Mouse (Mus musculus) midbrain, embryonic 11.5 days (tissue): ENCODE data around the gene Frmpd2. TPM values are rescaled to one million over a fixed set of nuclear protein-coding genes. Genes with fewer than 3 reads are reported as not detected.

Experiments
- ATAC-seq: fragments of 200-750 bp; cut with Nextera tagmentation; 2 replicates; pipeline ENCODE4 v1.8.0; 2017; ENCODE audit warnings: moderate TSS enrichment, moderate library complexity; ENCODE audit not compliant: low FRiP score
- DNase-seq: peaks from one replicate; pipeline ENCODE4 v3.0.0; 2015; ENCODE audit warnings: low spot score; ENCODE audit errors: missing footprints
- H3K27ac ChIP-seq: fragments of 300-500 bp; sonication (generic); 2 replicates; pipeline ENCODE4 v1.5.1; 2014; ENCODE audit warnings: low read depth, low read length
- H3K27me3 ChIP-seq: fragments of 300-500 bp; sonication (generic); 2 replicates; pipeline ENCODE4 v1.6.1; 2014; ENCODE audit warnings: mild to moderate bottlenecking, low read length, moderate library complexity, mixed read lengths; ENCODE audit not compliant: control insufficient read depth, insufficient read depth
- H3K36me3 ChIP-seq: fragments of 300-500 bp; sonication (generic); 2 replicates; pipeline ENCODE4 v1.6.1; 2014; ENCODE audit warnings: mild to moderate bottlenecking, low read length, moderate library complexity, mixed read lengths; ENCODE audit not compliant: control insufficient read depth, insufficient read depth
- H3K4me1 ChIP-seq: fragments of 300-500 bp; sonication (generic); 2 replicates; pipeline ENCODE4 v1.6.1; 2014; ENCODE audit warnings: low read length; ENCODE audit not compliant: control insufficient read depth, insufficient read depth
- H3K4me2 ChIP-seq: fragments of 300-500 bp; sonication (generic); 2 replicates; pipeline ENCODE4 v1.6.1; 2014; ENCODE audit warnings: mild to moderate bottlenecking, moderate library complexity
- H3K4me3 ChIP-seq: fragments of 300-500 bp; sonication (generic); 2 replicates; pipeline ENCODE4 v1.5.1; 2014; ENCODE audit warnings: low read depth, low read length
- H3K9ac ChIP-seq: fragments of 300-500 bp; sonication (generic); 2 replicates; pipeline ENCODE4 v1.6.1; 2014; ENCODE audit warnings: low read length
- H3K9me3 ChIP-seq: fragments of 300-500 bp; sonication (generic); 2 replicates; pipeline ENCODE4 v1.6.1; 2016; ENCODE audit warnings: low read length; ENCODE audit not compliant: control insufficient read depth
- WGBS: fragments of 180-500 bp; shearing (Covaris S2); extraction: QIAGEN DNeasy Blood & Tissue Kit; methylation state at CpG from one replicate; pipeline ENCODE4 v1.1.7; 2014; 5-methylcytosine and 5-hydroxymethylcytosine counted together
- polyA plus RNA-seq: library from polyadenylated mRNA; unstranded; fragments of >200 nt; fragmentation: Nextera tagmentation; extraction: Ambion mirVana; gene quantifications from 2 replicates; pipeline ENCODE4 v1.2.1, GENCODE M21; 2014

The Frmpd2 gene
- polyA plus RNA-seq, 1 experiment from 2014 or later, result 0.07 TPM

GRCm38 (mm10) chr14:33497418-33497817, 25.9 kb downstream of the Frmpd2 start:
- ATAC-seq, result no peak
- H3K27ac ChIP-seq, result no peak overlapping the region

GRCm38 (mm10) chr14:33498849-33499248, 27.4 kb downstream of the Frmpd2 start:
- H3K4me2 ChIP-seq, result no peak overlapping the region
- H3K4me3 ChIP-seq, result no peak overlapping the region
- H3K9me3 ChIP-seq, result no peaks in the 10 kb centered on the region
- ATAC-seq, result no peak
- H3K36me3 ChIP-seq, result no peaks in the 10 kb centered on the region
- WGBS, result 72% methylated on average over 3 of the region's 3 CpGs
- H3K27ac ChIP-seq, result no peak overlapping the region
- H3K27me3 ChIP-seq, result no peaks in the 10 kb centered on the region
- H3K4me1 ChIP-seq, result no peaks in the 10 kb centered on the region
- no peak for DNase-seq
- no peak overlapping the region for H3K9ac ChIP-seq

More at GRCm38 (mm10) chr14:33497418-33497817, 25.9 kb downstream of the Frmpd2 start:
- Histone ChIP-seq H3K9me3 (no peaks in the 10 kb centered on the region), H3K9ac (no peak overlapping the region), H3K36me3 (no peaks in the 10 kb centered on the region), H3K27me3 (no peaks in the 10 kb centered on the region), H3K4me2 (no peak overlapping the region), H3K4me3 (no peak overlapping the region), H3K4me1 (no peaks in the 10 kb centered on the region)
- 86% methylated on average over 5 of the region's 5 CpGs for WGBS
- no peak for DNase-seq

- no peak for ATAC-seq
- H3K9me3 ChIP-seq, result no peaks in the 10 kb centered on the region
- DNase-seq, result no peak
- H3K4me2 ChIP-seq, result no peak overlapping the region
- H3K27me3 ChIP-seq, result no peaks in the 10 kb centered on the region
- 75% methylated on average over 10 of the region's 10 CpGs for WGBS
- no peak overlapping the region for H3K27ac ChIP-seq
- no peak overlapping the region for H3K4me3 ChIP-seq
- H3K9ac ChIP-seq, result no peak overlapping the region
- no peaks in the 10 kb centered on the region for H3K36me3 ChIP-seq
- no peaks in the 10 kb centered on the region for H3K4me1 ChIP-seq
Observed at GRCm38 (mm10) chr14:33500631-33501030, 29.1 kb downstream of the Frmpd2 start.

- H3K9me3 ChIP-seq, result no peaks in the 10 kb centered on the region
- WGBS, result 84% methylated on average over 9 of the region's 9 CpGs
- no peak overlapping the region for H3K4me3 ChIP-seq
- H3K4me1 ChIP-seq, result no peaks in the 10 kb centered on the region
- no peaks in the 10 kb centered on the region for H3K27me3 ChIP-seq
- H3K9ac ChIP-seq, result no peak overlapping the region
- H3K36me3 ChIP-seq, result no peaks in the 10 kb centered on the region
- ATAC-seq (no peak), DNase-seq (no peak)
- H3K27ac ChIP-seq, result no peak overlapping the region
- H3K4me2 ChIP-seq, result no peak overlapping the region
Observed at GRCm38 (mm10) chr14:33503311-33503710, 31.8 kb downstream of the Frmpd2 start.

- Histone ChIP-seq H3K27me3 (no peaks in the 10 kb centered on the region), H3K4me3 (no peak overlapping the region), H3K9ac (no peak overlapping the region), H3K9me3 (no peaks in the 10 kb centered on the region), H3K27ac (no peak overlapping the region), H3K4me1 (no peaks in the 10 kb centered on the region), H3K4me2 (no peak overlapping the region), H3K36me3 (no peaks in the 10 kb centered on the region)
- 75% methylated on average over 4 of the region's 4 CpGs for WGBS
- ATAC-seq (no peak), DNase-seq (no peak)
Observed at GRCm38 (mm10) chr14:33506696-33507095, 35.2 kb downstream of the Frmpd2 start.

- Histone ChIP-seq H3K4me1 (no peaks in the 10 kb centered on the region), H3K36me3 (no peaks in the 10 kb centered on the region), H3K9me3 (no peaks in the 10 kb centered on the region), H3K9ac (no peak overlapping the region), H3K4me3 (no peak overlapping the region), H3K4me2 (no peak overlapping the region), H3K27me3 (no peaks in the 10 kb centered on the region), H3K27ac (no peak overlapping the region)
- ATAC-seq, result no peak
- 94% methylated on average over 1 of the region's 1 CpGs for WGBS
- DNase-seq, result no peak
Observed at GRCm38 (mm10) chr14:33508660-33509059, 37.2 kb downstream of the Frmpd2 start.

- no peak for DNase-seq
- WGBS, result 71% methylated on average over 5 of the region's 5 CpGs
- Histone ChIP-seq H3K4me2 (no peak overlapping the region), H3K27ac (no peak overlapping the region), H3K27me3 (no peaks in the 10 kb centered on the region), H3K4me1 (no peaks in the 10 kb centered on the region), H3K9ac (no peak overlapping the region), H3K4me3 (no peak overlapping the region), H3K36me3 (no peaks in the 10 kb centered on the region), H3K9me3 (no peaks in the 10 kb centered on the region)
- no peak for ATAC-seq
Observed at GRCm38 (mm10) chr14:33513877-33514276, 42.4 kb downstream of the Frmpd2 start.

GRCm38 (mm10) chr14:33514756-33515285, 43.3 kb downstream of the Frmpd2 start:
- ATAC-seq (no peak), DNase-seq (no peak)
- H3K9ac ChIP-seq, result no peak overlapping the region
- 81% methylated on average over 6 of the region's 6 CpGs for WGBS
- H3K27ac ChIP-seq, result no peak overlapping the region
- H3K9me3 ChIP-seq, result no peaks in the 10 kb centered on the region
- no peak overlapping the region for H3K4me2 ChIP-seq
- H3K27me3 ChIP-seq, result no peaks in the 10 kb centered on the region
- H3K36me3 ChIP-seq, result no peaks in the 10 kb centered on the region
- no peaks in the 10 kb centered on the region for H3K4me1 ChIP-seq
- no peak overlapping the region for H3K4me3 ChIP-seq

GRCm38 (mm10) chr14:33521538-33521937, 50.0 kb downstream of the Frmpd2 start:
- 77% methylated on average over 3 of the region's 3 CpGs for WGBS
- Histone ChIP-seq H3K27me3 (no peaks in the 10 kb centered on the region), H3K4me1 (no peaks in the 10 kb centered on the region), H3K9ac (no peak overlapping the region), H3K4me3 (no peak overlapping the region), H3K4me2 (no peak overlapping the region), H3K36me3 (no peaks in the 10 kb centered on the region), H3K9me3 (no peaks in the 10 kb centered on the region), H3K27ac (no peak overlapping the region)
- DNase-seq, result no peak
- ATAC-seq, result no peak
